14 mouse cellular contexts compared by ENCODE assay signal in the genomic region with DNA sequence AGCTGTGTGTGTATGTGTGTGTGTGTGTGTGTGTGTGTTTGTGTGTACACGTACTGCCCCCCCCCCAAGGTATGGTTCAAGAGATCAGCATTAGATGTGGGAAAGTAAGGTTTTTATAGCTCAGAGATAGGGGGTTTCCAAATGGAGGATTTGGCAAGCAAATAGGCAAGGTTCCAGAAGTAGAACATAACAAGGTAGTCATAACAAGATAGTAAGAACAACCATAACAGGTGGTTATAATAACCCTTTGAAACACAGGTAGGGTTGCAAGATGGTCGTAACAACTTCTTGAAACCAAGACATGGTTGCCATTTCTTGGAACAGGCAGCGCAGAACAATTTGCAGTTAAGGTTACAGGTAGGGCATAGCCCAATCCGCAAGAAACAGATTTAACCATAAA.
"Had no signal": no experiment of that assay in that cellular context is flagged by ENCODE, and none has a peak within 500 bp of the region (broad histone marks: within the 10 kb centered on the region; RNA-seq: fewer than 3 reads in every experiment).

No protein-coding gene starts in this region.

- H3K4me1 ChIP-seq: liver, embryonic 13.5 days; midbrain, embryonic 12.5 days; midbrain, embryonic 15.5 days had no signal

- H3K36me3 ChIP-seq: liver, embryonic 13.5 days; midbrain, embryonic 12.5 days; midbrain, embryonic 15.5 days had no signal

- H3K4me3 ChIP-seq: liver, embryonic 13.5 days; midbrain, embryonic 12.5 days; midbrain, embryonic 15.5 days; myocyte had no signal

- ATAC-seq: midbrain, embryonic 15.5 days had no signal

- DNase-seq: kidney, adult 18-20 months; kidney, adult 9 months; kidney, postnatal 14 days; kidney, postnatal 4 days; layer of hippocampus, adult 9-11 months; liver, embryonic 13.5 days; lung, adult 2 months; lung, postnatal 14 days; lung, postnatal 4 days; thymus, adult 18-20 months; thymus, postnatal 36 days had no signal

- H3K9me3 ChIP-seq: liver, embryonic 13.5 days; midbrain, embryonic 12.5 days; midbrain, embryonic 15.5 days had no signal

- H3K9ac ChIP-seq: liver, embryonic 13.5 days; midbrain, embryonic 12.5 days; midbrain, embryonic 15.5 days had no signal

- H3K4me2 ChIP-seq: liver, embryonic 13.5 days; midbrain, embryonic 12.5 days; midbrain, embryonic 15.5 days had no signal

- H3K27me3 ChIP-seq: liver, embryonic 13.5 days; midbrain, embryonic 12.5 days; midbrain, embryonic 15.5 days had no signal

- H3K27ac ChIP-seq: liver, embryonic 13.5 days; midbrain, embryonic 12.5 days; midbrain, embryonic 15.5 days had no signal
